Mouse (Mus musculus): ENCODE measurements around the gene Chil1. TPM values are rescaled to one million over a fixed set of nuclear protein-coding genes. Genes with fewer than 3 reads are reported as not detected.

Chil1 gene
- total RNA-seq, 1 experiment: 0.98 TPM

DNA sequence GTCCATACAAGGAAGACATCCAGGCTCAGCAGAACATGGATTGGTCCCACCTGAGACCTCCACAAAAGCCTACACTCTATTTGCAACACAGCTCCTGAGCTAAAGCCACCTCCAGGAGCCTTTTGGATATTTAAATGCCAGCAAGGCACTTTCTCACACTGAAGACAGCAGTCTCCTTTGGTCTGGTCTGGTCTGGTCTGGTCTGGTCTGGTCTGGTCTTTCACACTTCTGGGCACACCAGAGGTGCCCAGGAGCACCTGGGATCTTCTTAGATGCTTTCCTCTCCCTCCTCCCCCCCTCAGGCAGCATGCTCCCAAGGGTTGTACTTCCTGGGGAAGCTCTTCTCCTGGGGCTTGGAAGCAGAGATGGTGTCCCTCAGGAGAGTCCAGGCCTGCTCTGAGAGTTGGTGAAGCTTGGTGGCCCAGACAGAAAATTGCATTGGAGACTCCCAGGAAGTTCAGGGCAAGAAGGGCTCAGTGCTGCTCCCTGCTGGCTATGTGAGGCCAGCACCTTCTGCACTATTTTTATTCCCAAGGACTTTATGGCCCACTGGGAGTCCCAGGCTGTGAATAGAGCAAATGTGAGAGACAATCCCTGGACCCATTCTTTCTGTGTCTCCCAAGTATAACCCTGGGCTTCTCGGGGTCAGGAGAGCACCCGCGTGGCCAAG is 19.9 kb downstream of the Chil1 start:
- no peak overlapping the region for H3K27ac ChIP-seq (ENCODE audit: insufficient read depth, low read depth, low read length, poor library complexity, severe bottlenecking)
- H3K9me3 ChIP-seq (ENCODE audit: control insufficient read depth, insufficient read depth, low read depth, low read length): no peaks in the 10 kb centered on the region
- peaks cover 0 to 3% of the 10 kb centered on the region in 2 experiments; a peak in 1 of 4 replicates for H3K4me1 ChIP-seq (ENCODE audit: control insufficient read depth in 2 of 2, insufficient read depth in 2 of 2, low read length in 2 of 2, poor library complexity in 1 of 2)
- in situ Hi-C loops (cut with MboI; ENCODE audit: low sequenced_read_pairs in 2 of 2, unreplicated experiment in 2 of 2): no loop called here
- no peak overlapping the region for H3K9ac ChIP-seq (ENCODE audit: insufficient read depth, low read depth, low read length, poor library complexity, severe bottlenecking)
- H3K36me3 ChIP-seq (ENCODE audit: control insufficient read depth, insufficient read depth, low read length, poor library complexity, severe bottlenecking): no peaks in the 10 kb centered on the region
- TF ChIP-seq CHD2 (IDR thresholded peaks at IDR 0.05; ENCODE audit: low read depth, low read length) (no peak), ZC3H11A (IDR thresholded peaks at IDR 0.05; ENCODE audit: borderline replicate concordance, low read depth, low read length) (0 out of 2 replicates have a peak, but pooled peaks have one; percentile 19)
- no peak overlapping the region for H3K4me3 ChIP-seq (ENCODE audit: insufficient read depth in 1 of 2, low read depth in 1 of 2, low read length in 2 of 2, poor library complexity in 1 of 2, severe bottlenecking in 1 of 2)
- peak; percentile 71 for DNase-seq (ENCODE audit: low read depth, low spot score)

DNA sequence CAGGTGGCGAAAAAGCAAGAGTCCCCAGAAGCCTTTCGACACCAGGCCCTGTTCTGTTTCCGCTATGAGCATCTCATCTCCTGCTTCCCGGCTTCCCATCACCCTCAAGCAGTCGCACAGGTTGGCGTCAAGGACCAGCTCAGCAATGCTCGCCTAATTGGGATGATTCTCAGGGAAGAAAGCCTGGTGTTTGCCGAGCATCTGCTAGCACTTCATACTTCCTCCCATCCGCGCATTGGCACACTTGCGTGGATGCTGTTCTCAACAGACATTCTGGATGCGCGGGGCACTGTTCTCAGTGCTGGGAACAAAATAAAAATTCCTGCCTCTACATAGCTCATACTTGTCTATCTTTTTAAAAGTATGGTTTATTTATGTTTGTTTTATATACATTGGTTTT is 22.3 kb downstream of the Chil1 start:
- Histone ChIP-seq H3K36me3 (ENCODE audit: control insufficient read depth, insufficient read depth, low read length, poor library complexity, severe bottlenecking) (no peaks in the 10 kb centered on the region), H3K4me3 (ENCODE audit: insufficient read depth in 1 of 2, low read depth in 1 of 2, low read length in 2 of 2, poor library complexity in 1 of 2, severe bottlenecking in 1 of 2) (no peak overlapping the region), H3K4me1 (ENCODE audit: control insufficient read depth in 2 of 2, insufficient read depth in 2 of 2, low read length in 2 of 2, poor library complexity in 1 of 2) (peaks cover 0 to 3% of the 10 kb centered on the region in 2 experiments; a peak in 1 of 4 replicates), H3K9me3 (ENCODE audit: control insufficient read depth, insufficient read depth, low read depth, low read length) (no peaks in the 10 kb centered on the region), H3K27ac (ENCODE audit: insufficient read depth, low read depth, low read length, poor library complexity, severe bottlenecking) (no peak overlapping the region), H3K9ac (ENCODE audit: insufficient read depth, low read depth, low read length, poor library complexity, severe bottlenecking) (no peak overlapping the region)
- in situ Hi-C loops (cut with MboI; ENCODE audit: low sequenced_read_pairs in 2 of 2, unreplicated experiment in 2 of 2): no loop called here
- TF ChIP-seq CHD2 (IDR thresholded peaks at IDR 0.05; ENCODE audit: low read depth, low read length): no peak
- no peak for DNase-seq (ENCODE audit: low read depth, low spot score)

DNA sequence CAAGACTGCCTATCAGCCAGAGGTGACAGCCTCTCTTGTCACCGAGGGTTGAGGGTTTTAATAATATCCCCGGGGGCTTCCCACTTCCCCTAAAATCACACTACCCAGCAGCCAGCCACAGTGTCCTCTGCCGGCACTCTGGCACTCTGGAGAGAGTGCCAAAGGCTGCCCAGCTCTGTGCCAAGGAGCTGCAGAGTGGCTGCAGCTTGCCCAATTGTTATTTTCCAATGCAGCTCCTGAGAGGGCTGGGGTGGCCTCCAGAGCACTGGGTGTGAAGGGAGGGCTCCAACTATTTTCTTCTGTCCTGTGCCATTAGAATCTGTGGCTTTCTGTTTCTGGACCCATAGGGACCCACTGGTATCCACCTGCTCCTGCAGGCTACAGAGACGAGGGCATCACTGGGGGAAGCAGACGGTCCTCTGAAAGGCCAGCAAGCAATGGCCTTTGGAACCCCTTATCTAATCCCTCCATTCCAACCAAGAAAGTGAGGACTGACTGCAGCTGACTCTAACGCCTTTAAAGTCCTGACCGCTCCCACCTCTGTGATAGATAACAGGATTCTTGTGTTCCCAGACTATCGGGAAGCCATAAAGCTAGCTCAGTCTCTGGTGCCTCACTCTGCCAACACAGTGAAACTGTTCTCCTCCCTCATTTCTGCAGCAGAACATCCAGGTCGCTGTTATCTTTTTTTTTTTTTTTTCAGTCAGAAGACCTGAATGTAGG is 23.5 kb downstream of the Chil1 start:
- H3K36me3 ChIP-seq (ENCODE audit: control insufficient read depth, insufficient read depth, low read length, poor library complexity, severe bottlenecking): no peaks in the 10 kb centered on the region
- in situ Hi-C loops (cut with MboI; ENCODE audit: low sequenced_read_pairs in 2 of 2, unreplicated experiment in 2 of 2): no loop called here
- H3K9me3 ChIP-seq (ENCODE audit: control insufficient read depth, insufficient read depth, low read depth, low read length): no peaks in the 10 kb centered on the region
- H3K9ac ChIP-seq (ENCODE audit: insufficient read depth, low read depth, low read length, poor library complexity, severe bottlenecking): no peak overlapping the region
- no peak overlapping the region for H3K27ac ChIP-seq (ENCODE audit: insufficient read depth, low read depth, low read length, poor library complexity, severe bottlenecking)
- TF ChIP-seq MAFK (IDR thresholded peaks at IDR 0.05; ENCODE audit: insufficient read depth, low read depth, low read length) (no peak), ZNF384 (IDR thresholded peaks at IDR 0.05; ENCODE audit: low read depth, low read length) (no peak), CHD2 (IDR thresholded peaks at IDR 0.05; ENCODE audit: low read depth, low read length) (no peak), HCFC1 (IDR thresholded peaks at IDR 0.05; ENCODE audit: borderline replicate concordance, insufficient read depth, low read length) (no peak), ZC3H11A (IDR thresholded peaks at IDR 0.05; ENCODE audit: borderline replicate concordance, low read depth, low read length) (no peak)
- H3K4me3 ChIP-seq (ENCODE audit: insufficient read depth in 1 of 2, low read depth in 1 of 2, low read length in 2 of 2, poor library complexity in 1 of 2, severe bottlenecking in 1 of 2): no peak overlapping the region
- peaks cover 0 to 7% of the 10 kb centered on the region in 2 experiments; a peak in 2 of 4 replicates for H3K4me1 ChIP-seq (ENCODE audit: control insufficient read depth in 2 of 2, insufficient read depth in 2 of 2, low read length in 2 of 2, poor library complexity in 1 of 2)
- no peak for DNase-seq (ENCODE audit: low read depth, low spot score)

DNA sequence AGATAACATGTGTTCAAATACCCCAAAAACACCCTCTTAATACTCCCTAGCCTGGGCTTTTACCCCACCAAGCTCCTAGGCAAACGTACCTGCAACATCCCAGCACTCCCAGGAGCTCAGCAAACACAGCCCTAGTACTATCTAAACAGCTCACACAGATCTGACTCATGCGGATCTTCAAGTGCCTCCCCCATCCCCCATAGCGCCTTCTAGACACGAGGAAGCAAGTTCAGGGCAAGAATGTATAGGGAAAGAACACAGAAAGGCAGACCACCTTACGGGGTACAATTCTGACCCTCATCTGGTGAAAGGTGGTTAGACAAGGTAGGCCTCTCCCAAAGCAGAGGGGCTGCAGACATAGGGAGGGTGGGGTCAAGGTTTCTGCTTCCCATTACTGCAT is 24.1 kb downstream of the Chil1 start:
- peaks cover 0 to 13% of the 10 kb centered on the region in 2 experiments; a peak in 2 of 4 replicates for H3K4me1 ChIP-seq (ENCODE audit: control insufficient read depth in 2 of 2, insufficient read depth in 2 of 2, low read length in 2 of 2, poor library complexity in 1 of 2)
- H3K9ac ChIP-seq (ENCODE audit: insufficient read depth, low read depth, low read length, poor library complexity, severe bottlenecking): no peak overlapping the region
- no peak for DNase-seq (ENCODE audit: low read depth, low spot score)
- H3K36me3 ChIP-seq (ENCODE audit: control insufficient read depth, insufficient read depth, low read length, poor library complexity, severe bottlenecking): no peaks in the 10 kb centered on the region
- TF ChIP-seq ZC3H11A (IDR thresholded peaks at IDR 0.05; ENCODE audit: borderline replicate concordance, low read depth, low read length): no peak
- TF ChIP-seq CHD2 (IDR thresholded peaks at IDR 0.05; ENCODE audit: low read depth, low read length): no peak
- no peak for TF ChIP-seq MAFK (IDR thresholded peaks at IDR 0.05; ENCODE audit: insufficient read depth, low read depth, low read length)
- no peak for TF ChIP-seq ZNF384 (IDR thresholded peaks at IDR 0.05; ENCODE audit: low read depth, low read length)
- TF ChIP-seq HCFC1 (IDR thresholded peaks at IDR 0.05; ENCODE audit: borderline replicate concordance, insufficient read depth, low read length): no peak
- H3K4me3 ChIP-seq (ENCODE audit: insufficient read depth in 1 of 2, low read depth in 1 of 2, low read length in 2 of 2, poor library complexity in 1 of 2, severe bottlenecking in 1 of 2): no peak overlapping the region
- no peak overlapping the region for H3K27ac ChIP-seq (ENCODE audit: insufficient read depth, low read depth, low read length, poor library complexity, severe bottlenecking)
- in situ Hi-C loops (cut with MboI; ENCODE audit: low sequenced_read_pairs in 2 of 2, unreplicated experiment in 2 of 2): no loop called here
- no peaks in the 10 kb centered on the region for H3K9me3 ChIP-seq (ENCODE audit: control insufficient read depth, insufficient read depth, low read depth, low read length)

Data from ES-E14 (cell line).